Mouse (Mus musculus) cerebellum, adult 11 months (tissue): ENCODE results near the gene Camkv.

ENCODE experiments used
- DNase-seq: peaks from one replicate; pipeline ENCODE4 v3.0.0; 2022

Gene Camkv

GRCm38 (mm10) chr9:107993013-107993412, 57.5 kb downstream of the Camkv start:
- DNase-seq: no peak

- DNase-seq: no peak
Observed at GRCm38 (mm10) chr9:107994464-107994863, 59.0 kb downstream of the Camkv start.

DNA sequence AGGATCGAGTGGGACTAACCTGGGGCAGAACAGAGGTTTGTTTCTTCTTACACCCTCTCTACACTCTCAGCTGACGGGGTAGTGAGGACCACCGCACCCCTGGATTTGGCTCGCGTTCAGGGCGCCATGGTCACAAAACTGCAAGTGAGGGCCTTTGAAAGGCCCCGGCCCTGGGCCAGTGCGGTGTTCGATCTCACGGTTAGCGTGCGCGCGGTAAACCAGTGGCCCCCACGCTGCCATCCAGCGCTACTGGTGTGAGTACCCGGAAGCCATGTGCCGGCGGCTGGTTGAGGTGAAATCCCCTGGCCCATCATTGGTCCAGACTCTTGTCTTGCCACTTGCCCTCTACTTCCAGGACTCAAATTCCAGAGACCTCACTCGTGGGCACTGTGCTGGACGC, 60.0 kb downstream of the Camkv start:
- DNase-seq: no peak

GRCm38 (mm10) chr9:107996049-107996448, 60.6 kb downstream of the Camkv start, which contains the start of gene Gm20662:
Gene Gm20662 (plus strand): TSS chr9:107996349.
- DNase-seq: no peak
